Mouse (Mus musculus) gastrocnemius, postnatal 4 days (tissue): ENCODE data around the gene Cfl1. TPM values are rescaled to one million over a fixed set of nuclear protein-coding genes. Genes with fewer than 3 reads are reported as not detected.

Source experiments
- DNase-seq, 2 experiments: peaks; one replicate each; pipeline ENCODE4 v3.0.0; 2021 to 2022; ENCODE audit warnings: low spot score in 2 of 2, mixed read lengths in 2 of 2
- long read RNA-seq, 2 experiments: library from polyadenylated mRNA; stranded (forward); transcript quantifications; one replicate each; pipeline ENCODE4 v2.0.0; 2021
- total RNA-seq, 2 experiments: library from RNA; stranded (reverse); gene quantifications; 2 replicates each; pipeline ENCODE4 v1.2.3; 2021

Gene Cfl1
- total RNA-seq, result 100 to 1,000 TPM; 557 to 593 TPM
- long read RNA-seq, experiment 1, transcript Cfl1-202 (4 exons, 2,354 nt), result major isoform, 400 of 470 reads
- long read RNA-seq, experiment 1, partial matches to known transcripts, result 67 of 470 reads
- long read RNA-seq, experiment 1, other reads (novel, unspliced or antisense), result 2 of 470 reads
- long read RNA-seq, experiment 2, transcript Cfl1-202 (4 exons, 2,354 nt), result major isoform, 356 of 361 reads
- long read RNA-seq, experiment 2, partial matches to known transcripts, result 0 of 361 reads
- long read RNA-seq, experiment 2, other reads (novel, unspliced or antisense), result 4 of 361 reads

DNA sequence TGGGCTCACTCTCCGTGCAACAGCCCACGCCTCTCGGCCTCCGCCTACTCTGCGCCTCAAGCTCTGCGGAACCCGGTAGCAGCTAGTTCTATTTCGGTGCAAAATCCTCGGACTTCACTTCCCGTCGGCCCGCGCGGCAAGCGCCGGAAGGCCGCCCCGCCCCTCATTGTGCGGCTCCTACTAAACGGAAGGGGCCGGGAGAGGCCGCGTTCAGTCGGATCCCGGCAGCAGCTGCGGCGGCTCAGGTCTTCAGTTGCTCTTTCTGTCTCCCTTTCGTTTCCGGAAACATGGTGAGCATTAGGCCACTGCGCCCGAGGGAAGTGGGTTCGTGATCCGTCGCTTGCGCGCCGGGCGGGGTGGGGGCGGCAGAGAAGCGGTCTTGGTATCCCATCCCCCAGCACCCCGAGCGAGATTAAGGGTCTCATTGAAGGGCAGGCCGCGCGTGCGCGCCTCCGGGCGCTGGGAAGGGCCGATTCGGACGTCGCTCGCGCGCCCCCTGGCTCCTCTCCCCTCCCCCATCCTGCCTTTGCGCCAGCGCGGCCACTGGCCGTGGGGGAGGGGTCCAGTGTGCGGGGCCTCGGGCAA, at the start of gene Cfl1:
Gene Cfl1, plus strand, starts transcription at position 143 of the 585 bp plus-strand sequence.
- DNase-seq, result peak; percentile 91 to 93

DNA sequence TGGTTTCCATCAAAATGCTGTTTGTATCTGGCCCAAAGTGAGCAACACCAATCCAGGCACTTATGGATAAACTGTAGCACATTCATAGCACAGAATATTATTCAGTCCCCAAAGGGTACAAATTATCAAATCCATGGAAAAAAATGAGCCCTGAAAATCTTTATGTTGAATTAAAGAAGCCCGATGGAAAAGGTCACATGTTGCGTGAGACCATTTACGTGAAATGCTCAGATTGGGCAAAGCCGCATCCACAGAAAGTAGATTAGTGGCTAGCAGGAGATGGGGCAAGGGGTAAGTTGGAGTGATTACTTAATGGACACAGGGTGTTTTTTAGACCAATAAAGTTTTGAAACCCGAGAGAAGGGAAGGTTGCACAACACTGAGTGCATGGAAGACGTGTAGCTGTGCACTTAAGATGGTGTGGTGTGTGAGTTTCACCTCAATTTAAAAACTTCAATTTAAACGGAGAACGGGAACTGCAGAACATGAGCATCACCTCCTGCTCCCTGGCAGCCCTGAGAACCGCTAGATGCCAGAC, 45.8 kb upstream of the Cfl1 start:
- no peak for DNase-seq

DNA sequence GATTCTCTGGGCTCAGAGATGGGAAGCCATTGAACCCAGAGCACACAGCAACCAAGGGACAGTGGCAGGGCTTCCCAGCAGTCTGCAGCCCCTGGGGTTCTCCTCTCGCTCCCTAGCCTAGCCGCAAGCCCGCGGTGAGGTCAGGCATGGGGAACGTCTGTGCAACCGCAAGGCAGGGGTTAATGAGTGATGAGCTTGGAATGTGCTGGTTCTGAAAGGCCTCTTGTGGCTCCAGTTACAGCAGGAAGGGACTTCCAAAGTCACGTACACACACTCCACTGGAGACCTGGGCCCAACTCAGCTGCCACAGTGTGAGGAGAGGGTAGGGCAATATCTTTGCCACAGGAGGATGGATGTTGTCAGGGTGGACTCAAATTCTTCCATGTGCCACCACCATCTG, 45.3 kb upstream of the Cfl1 start:
- DNase-seq, result no peak

DNA sequence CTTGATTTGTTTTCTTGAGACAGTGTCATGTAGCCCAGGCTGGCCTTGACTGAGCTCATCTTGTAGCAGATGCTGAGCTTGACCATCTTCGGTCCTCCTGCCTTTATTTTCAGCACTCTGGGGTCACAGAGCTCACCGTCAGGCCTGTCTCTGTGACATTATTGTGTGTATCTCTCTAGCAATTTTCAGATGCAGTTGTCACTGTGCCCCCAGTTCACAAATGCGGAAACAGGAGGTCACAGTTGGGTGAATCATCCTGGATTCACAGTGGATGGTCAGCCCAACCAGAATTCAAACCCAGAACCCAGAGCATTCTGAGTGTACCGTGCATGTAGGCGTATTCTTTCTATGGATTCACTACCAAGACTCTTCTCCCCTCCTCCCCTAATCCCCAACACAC, 44.5 kb upstream of the Cfl1 start:
- DNase-seq, result no peak

DNA sequence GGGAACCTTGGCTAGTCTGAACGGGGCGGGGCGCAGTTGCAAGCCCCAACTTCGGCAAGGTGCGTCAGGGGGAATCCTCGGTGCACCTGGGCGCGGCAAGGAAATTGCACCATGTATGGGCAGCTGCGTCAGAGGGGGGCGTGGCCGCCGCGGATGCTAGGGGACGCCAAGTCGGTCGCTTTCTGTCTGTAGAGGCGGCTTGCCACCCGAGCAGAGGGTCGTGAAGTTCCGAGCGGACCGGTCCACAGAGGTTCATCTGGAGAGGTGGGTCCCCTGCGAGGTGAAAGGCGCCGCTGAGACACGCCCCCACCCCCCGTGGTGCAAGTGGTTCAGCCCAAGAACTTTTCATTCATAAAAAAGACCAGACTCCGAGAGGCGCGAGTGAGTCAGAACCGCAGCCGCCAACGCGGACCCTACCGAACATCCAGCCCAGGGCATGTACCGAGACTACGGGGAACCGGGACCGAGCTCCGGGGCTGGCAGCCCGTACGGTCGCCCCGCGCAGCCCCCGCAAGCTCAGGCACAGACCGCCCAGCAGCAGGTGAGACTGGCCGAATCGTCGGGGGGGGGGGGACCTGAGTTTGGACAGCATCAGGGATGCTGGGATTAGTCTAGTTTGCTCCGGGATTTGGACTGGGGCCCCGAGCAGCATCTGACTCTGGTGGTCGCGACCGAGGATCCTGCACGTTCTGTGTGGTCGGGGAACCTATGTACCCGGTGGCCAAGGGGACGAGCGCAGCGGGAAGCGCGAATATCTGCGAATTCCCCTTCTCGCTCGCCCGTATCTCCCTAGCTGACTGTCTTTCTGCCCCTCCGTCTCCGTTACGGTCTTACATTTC, 42.5 kb upstream of the Cfl1 start, which contains the start of gene Fosl1:
Gene Fosl1, plus strand, starts transcription at position 33 of the 839 bp plus-strand sequence.
- DNase-seq, result peak in 1 of 2 experiments; percentile 54

DNA sequence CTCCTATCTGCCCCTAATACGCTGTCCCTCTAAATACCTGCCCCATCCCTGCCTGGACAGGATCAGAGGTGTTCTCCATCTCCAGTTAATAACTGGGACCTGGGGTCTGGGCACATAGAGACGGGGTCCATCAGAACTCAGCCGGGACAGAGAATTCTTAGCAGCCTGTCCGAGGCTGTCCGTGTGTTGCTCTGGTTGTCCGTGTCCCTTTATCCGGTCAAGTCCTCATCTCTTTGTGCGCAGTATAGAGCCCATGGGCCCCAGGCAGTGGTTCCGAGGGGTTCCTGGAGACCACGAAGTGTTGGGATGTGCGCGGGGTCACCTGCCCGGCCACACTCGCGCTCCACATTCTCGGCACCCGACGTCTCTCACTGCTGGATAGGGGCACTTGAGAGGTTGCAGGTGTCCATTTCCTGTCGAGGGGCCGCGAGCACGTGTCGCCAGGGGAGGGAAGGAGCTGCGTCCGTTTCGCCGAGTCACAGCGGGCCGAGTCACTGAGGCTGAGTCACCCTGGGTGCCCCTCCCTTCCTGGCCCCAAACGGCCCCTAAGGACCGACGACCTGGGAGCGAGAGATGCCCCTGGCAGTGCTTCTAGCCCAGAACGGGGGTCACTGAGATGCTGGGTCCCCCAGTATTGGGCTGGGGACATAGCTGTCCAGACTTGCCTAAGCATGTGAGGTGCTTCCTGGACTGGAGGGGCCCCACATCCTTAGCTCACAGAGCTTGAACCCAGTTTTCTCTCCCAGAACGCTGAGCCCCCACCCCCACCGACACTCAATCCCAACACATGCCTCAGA, 41.7 kb upstream of the Cfl1 start:
- DNase-seq, result no peak

DNA sequence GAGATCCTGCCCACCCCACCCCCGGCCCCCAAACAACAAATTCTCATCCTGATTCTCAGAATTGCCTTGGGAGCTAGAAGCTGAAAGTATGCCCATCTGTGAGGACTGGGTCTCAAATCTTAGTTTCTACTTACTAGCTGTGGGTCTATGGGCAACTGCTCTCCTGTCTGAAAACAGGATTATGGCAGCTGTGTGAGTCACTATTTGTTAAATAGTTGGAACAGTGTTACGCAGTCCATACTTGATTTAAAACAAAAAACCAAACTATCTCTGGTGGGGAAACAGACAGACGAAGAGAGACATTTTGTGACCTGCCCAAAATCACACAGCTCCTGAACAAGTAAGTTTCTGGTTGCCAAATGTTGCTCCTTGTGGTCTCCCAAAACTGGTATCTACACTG, 40.6 kb upstream of the Cfl1 start:
- DNase-seq, result no peak

DNA sequence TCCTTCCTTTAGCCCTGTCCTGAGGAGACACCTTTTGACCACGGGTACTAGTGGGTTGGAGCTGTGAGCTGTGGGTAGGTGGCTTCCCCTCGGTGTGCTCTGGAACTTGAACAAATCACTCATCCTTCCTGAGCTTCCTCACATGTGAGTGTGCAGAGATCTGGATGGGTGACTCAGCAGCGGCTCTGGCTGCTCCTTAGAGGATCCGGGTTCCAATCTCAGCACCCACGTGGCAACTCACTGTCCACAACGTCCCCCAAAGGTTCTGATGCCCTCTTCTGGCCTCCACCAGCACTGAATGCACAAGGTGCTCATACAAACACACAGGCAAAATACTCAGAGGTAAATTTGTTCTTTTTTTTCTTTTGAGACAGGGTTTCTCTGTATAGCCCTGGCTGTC, 38.5 kb upstream of the Cfl1 start:
- no peak for DNase-seq

DNA sequence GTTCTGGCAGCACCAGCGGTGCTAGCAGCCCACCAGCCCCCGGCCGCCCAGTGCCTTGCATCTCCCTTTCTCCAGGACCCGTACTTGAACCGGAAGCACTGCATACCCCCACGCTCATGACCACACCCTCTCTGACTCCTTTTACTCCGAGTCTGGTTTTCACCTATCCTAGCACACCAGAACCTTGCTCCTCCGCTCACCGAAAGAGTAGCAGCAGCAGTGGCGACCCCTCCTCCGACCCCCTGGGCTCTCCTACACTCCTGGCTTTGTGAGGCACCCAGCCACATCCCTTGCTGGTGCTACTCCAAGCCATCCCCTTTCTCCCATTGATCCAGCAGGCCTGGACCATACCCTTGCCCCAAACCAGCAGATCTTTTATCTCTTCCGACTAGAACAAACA, 35.2 kb upstream of the Cfl1 start:
- DNase-seq, result no peak

DNA sequence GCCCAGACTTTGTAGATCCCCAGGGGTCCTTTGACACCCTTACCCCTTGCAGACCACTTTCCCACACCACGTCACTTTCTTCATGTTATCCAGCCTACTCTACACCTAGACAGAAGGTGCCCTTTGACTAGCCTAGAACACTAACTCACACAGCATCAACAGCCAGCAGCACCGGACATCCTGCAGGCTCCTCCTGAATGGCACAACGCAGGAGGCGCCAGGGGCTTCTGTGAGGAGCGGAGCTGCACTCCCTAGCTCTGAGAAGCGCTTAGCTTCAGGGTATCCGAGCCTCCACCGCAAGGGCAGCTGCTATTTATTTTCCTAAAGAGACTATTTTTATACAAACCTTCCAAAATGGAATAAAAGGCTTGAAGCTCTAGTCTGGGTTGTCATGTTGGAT, 34.7 kb upstream of the Cfl1 start:
- no peak for DNase-seq

DNA sequence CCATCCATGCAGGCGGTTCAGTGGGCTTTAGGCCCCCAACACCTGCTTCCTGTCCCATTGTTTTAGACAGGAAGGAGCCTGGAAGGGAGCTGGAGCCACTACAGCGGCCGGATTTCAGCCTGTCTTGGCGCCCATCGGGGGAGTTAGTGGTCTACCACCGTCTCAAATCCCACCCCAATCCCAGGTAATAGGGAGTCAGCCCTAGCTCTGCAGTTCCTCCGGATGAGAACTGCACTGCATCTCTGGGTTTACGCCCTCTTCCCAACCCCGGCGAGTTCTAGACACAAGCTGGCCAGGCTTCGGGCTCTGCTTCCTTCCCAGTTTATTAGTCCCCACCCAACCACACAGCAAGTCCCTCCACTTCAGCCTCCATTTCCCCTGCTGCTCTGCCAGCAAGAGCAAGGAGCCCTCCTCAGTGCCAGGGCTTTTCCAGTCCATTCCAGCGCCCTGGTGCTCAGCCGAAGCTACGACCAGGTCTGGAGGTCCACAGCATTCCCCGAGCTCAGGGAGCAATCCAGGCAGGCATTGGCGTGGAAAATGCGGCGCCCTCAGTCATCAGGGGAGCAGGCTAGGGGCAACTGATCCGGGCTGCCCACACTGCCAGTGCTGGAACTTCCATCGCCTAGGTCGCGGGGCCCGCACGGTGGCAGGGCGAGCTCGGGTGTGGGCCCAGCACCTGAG, 33.9 kb upstream of the Cfl1 start:
- DNase-seq, result no peak

DNA sequence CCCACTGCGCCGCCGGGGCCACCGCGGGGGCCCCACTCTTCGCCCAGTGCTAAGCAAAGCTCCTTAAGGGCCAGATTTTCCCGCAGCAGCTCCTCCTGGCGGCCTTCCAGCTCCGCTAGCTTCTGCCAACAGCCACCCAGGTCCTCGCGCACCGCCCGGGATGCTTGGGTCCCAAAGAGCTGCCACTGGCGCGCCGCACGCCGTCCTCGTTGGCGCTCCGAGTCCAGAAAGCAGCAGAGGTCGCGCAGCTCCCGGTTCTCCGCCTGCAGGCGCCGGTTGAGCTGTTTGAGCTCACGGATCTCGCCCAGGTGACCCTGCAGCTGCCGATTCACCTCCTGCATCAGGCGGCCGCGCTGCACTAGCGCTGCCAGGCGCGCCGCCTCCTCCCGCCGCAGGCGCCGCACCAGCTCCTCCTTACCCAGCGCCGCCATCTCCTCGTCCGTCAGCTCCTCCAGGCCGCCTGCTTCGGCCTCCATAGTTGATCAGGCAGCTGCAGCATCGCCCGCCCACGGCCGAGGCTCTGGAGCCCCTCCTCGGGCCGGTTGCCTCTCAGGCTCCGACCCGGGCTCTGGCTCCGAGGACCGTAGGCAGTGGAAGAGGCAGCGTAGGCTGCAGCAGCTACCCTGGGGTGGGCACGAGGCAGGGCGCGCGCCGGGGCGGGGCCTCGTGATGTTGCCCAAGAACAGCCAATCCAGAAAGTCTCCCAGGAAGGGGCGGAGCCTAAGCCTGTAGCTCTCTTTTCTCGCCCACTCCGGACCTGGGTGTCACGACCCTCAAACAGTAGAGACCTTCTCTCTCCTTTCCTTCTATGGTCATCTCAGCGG, 33.1 kb upstream of the Cfl1 start:
- DNase-seq, result peak; percentile 89 to 93

DNA sequence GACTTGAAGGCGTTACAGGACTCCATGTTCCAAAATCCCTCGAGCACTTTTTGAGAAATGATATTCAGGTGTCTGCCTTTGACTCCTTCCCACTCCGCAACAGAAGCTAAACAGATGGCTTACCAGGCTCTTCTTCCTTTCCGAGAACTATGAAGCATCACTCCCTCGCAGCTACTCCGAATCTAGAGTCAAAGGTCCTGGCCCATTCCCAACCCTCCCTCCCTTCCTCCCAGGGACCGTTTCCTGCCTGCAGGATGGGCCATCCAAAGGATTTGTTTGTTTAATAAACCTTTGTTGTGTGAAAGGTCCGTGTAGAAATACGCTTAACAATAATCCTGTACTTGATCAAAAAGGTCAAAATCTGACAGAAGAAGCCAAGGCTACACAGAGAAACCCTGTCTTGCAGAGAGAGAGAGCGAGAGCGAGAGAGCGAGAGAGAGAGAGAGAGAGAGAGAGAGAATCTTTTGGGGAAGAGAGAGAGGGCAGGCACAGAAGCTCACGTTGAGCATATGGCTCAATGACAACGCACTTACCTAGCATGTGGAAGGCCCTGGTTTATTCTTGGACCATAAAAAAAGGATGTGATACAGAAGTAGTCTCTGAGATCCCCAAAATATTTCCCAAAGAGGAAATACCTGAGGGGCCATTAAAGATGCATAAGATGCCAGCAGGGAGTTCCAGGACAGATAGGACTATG, 32.4 kb upstream of the Cfl1 start, which contains the start of gene Ccdc85b:
Gene Ccdc85b, minus strand, starts transcription at position 149 of the 697 bp plus-strand sequence.
- DNase-seq, result no peak

DNA sequence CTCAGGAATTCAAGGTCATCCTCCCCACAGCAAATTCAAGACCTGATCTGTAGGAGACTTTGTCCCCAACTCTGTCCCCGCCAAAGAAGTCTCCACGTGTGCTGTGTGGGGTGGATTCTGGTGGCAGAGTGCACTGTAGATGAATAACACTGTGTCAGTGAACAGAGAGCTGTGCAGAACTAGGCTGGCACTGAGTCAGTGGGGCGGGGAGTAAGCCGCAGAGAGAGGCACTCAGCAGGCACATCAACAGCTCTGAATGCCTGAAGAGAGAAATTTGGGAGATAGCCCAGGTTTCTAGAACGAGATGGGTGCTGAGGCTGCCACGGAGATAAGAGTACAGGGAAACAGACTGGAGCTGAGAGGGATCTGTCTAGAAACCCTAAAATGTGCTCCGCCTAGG, 31.2 kb upstream of the Cfl1 start:
- DNase-seq, result no peak

DNA sequence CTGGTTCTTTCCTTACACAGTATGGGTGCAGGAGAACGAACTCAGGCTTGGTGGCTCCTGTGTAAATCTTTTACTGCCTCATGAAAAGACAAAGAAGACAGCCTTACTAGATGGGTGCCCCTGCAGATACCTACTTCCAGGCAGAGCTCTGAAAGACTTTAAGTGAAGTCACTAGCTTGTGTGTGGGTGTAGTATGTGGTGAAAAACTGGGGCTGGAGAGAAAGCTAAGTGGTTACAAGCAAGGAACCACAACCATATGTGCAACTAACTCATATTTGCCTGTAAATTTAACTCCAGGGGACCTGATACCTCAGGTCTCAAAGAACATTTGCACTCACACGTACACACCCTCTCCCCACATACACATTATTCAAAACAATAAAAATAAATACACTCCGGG, 30.4 kb upstream of the Cfl1 start:
- no peak for DNase-seq

DNA sequence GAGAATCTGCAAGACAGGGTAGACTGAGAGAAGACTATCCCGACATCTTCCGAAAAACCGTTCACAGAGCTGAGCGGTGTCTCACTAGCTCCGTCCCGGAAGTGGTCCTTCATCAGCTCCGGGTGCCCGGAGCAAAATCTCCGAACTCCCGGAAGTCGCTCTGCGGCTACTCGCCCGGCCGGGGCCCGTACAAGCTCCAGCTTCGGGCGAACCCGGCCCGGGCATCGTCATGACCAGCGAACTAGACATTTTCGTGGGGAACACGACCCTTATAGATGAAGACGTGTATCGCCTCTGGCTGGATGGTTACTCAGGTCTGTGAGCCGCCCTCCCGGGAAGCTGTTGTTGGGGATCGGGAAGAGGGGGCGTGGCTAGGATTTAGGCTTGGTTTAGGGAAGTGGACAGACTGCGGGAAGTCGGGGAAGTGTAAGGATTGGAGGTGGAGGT, 29.8 kb upstream of the Cfl1 start, which contains the start of gene Fibp:
Gene Fibp, plus strand, starts transcription at position 151 of the 447 bp plus-strand sequence.
- peak; percentile 73 to 90 for DNase-seq

DNA sequence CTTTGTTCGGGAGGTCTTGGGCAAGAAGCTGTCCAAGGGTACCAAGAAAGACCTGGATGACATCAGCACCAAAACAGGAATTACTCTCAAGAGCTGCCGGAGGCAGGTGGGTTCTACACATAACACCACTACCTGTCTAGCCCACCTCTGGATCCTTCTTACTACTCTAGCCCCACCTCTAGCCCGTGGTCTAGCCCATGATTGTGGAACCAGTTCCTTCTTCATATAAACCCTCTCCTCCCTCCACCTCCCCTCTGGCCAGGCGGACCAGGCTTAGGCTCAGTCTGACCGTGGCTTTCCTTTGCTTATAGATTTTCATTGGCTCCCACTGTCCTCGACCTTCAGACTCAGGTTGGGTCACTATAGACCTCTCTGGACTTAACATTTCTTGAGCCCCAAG, 28.8 kb upstream of the Cfl1 start:
- no peak for DNase-seq

DNA sequence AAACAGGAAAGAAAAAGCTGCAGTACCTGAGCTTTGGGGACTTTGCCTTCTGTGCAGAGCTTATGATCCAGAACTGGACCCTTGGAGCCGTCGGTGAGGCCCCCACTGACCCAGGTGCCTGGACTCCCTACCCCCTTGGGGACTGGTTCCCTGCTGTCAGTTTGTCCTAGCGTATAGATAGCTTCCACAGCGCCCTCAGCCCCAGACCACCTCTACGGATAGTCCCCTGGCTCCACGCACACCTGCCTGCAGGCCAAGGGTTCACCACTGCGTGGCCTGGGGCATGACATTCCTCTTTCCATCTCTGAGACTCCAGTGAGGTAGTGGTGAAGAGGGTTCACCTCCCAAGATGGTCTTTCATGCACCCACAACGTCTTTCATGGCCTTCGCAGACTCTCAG, 27.0 kb upstream of the Cfl1 start:
- peak in 1 of 2 experiments; percentile 10 for DNase-seq
